Mouse (Mus musculus) heart, adult 2 months (tissue): ENCODE measurements at regions not wholly inside any gene's neighbourhood (a gene's known extent, or its start where the extent isn't known, plus 50 kb on each side); places are given as distances from the start of the nearest gene placed in this dataset.

ENCODE experiments used
- CTCF ChIP-seq: fragments of 200-600 bp; IDR thresholded peaks from 2 replicates; pipeline ENCODE4 v1.8.1; 2022; ENCODE audit warnings: antibody characterized with exemption, mild to moderate bottlenecking, moderate library complexity
- EP300 ChIP-seq: fragments of 200-500 bp; IDR thresholded peaks from 2 replicates; pipeline ENCODE4 v1.6.1; 2011; ENCODE audit warnings: low read depth, low read length, control low read depth; ENCODE audit not compliant: insufficient read depth

DNA sequence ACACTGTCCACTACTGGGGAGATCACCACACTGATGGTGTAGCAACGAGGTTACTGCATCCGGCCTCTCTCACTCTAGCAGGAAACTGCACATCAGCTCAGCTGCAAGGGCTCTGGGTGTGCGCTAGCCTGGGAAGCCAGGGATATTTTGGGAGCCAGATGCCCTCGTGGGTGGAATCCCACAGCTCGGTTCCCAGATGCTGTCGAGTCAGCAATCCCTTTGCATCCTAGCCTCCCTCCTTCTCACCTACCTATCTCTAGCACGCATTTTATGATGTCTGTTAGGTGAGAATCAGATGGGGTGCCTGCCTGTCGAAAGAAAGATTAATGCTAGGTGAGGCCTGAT is 316.8 kb downstream of the Ptpru start:
- TF ChIP-seq EP300 (no peak), CTCF (no peak)
